Mouse (Mus musculus): ENCODE results near the gene Cadm1.

GRCm38 (mm10) chr9:47686881-47687280 is 156.9 kb downstream of the Cadm1 start:
- TF ChIP-seq CTCF (IDR thresholded peaks at IDR 0.05; ENCODE audit: low read depth) = no peak
- no peak for TF ChIP-seq EP300 (IDR thresholded peaks at IDR 0.05; ENCODE audit: low read depth)
